Mouse (Mus musculus) hindbrain, embryonic 11.5 days (tissue): ENCODE measurements around the gene Map6. TPM values are rescaled to one million over a fixed set of nuclear protein-coding genes. Genes with fewer than 3 reads are reported as not detected.

ENCODE experiments used
- ATAC-seq: fragments of 200-750 bp; cut with Nextera tagmentation; 2 replicates; pipeline ENCODE4 v1.8.0; 2017; ENCODE audit warnings: mild to moderate bottlenecking, moderate TSS enrichment, moderate library complexity; ENCODE audit not compliant: low FRiP score
- DNase-seq: peaks from one replicate; pipeline ENCODE4 v3.0.0-alpha.2; 2015; ENCODE audit warnings: low spot score
- H3K27ac ChIP-seq: fragments of 300-500 bp; sonication (generic); 2 replicates; pipeline ENCODE4 v1.5.1; 2014; ENCODE audit warnings: mild to moderate bottlenecking, low read depth, low read length
- H3K27me3 ChIP-seq: fragments of 300-500 bp; sonication (generic); 2 replicates; pipeline ENCODE4 v1.6.1; 2014; ENCODE audit warnings: mild to moderate bottlenecking, low read length, moderate library complexity, mixed read lengths; ENCODE audit not compliant: control insufficient read depth, insufficient read depth
- H3K36me3 ChIP-seq: fragments of 300-500 bp; sonication (generic); 2 replicates; pipeline ENCODE4 v1.6.1; 2014; ENCODE audit warnings: mild to moderate bottlenecking, low read length, moderate library complexity, mixed read lengths; ENCODE audit not compliant: control insufficient read depth, insufficient read depth
- H3K4me1 ChIP-seq: fragments of 300-500 bp; sonication (generic); replicated peaks from 2 replicates; pipeline ENCODE4 v1.6.1; 2014; ENCODE audit warnings: low read length, mixed read lengths; ENCODE audit not compliant: control insufficient read depth, insufficient read depth
- H3K4me2 ChIP-seq: fragments of 300-500 bp; sonication (generic); replicated peaks from 2 replicates; pipeline ENCODE4 v1.6.1; 2014; ENCODE audit warnings: mild to moderate bottlenecking, low read depth, low read length
- H3K4me3 ChIP-seq: fragments of 300-500 bp; sonication (generic); 2 replicates; pipeline ENCODE4 v1.5.1; 2014; ENCODE audit warnings: low read depth, low read length
- H3K9ac ChIP-seq: fragments of 300-500 bp; sonication (generic); 2 replicates; pipeline ENCODE4 v1.6.1; 2014; ENCODE audit warnings: low read depth, low read length
- H3K9me3 ChIP-seq: fragments of 300-500 bp; sonication (generic); 2 replicates; pipeline ENCODE4 v1.6.1; 2016; ENCODE audit warnings: low read length; ENCODE audit not compliant: control insufficient read depth
- WGBS: fragments of 180-500 bp; shearing (Covaris S2); extraction: QIAGEN DNeasy Blood & Tissue Kit; methylation state at CpG from one replicate; pipeline ENCODE4 v1.1.7; 2014; 5-methylcytosine and 5-hydroxymethylcytosine counted together
- polyA plus RNA-seq: library from polyadenylated mRNA; unstranded; fragments of >200 nt; fragmentation: Nextera tagmentation; extraction: Ambion mirVana; gene quantifications from 2 replicates; pipeline ENCODE4 v1.2.1, GENCODE M21; 2014

The Map6 gene
- polyA plus RNA-seq, 1 experiment from 2014 or later, result 49.6 TPM

DNA sequence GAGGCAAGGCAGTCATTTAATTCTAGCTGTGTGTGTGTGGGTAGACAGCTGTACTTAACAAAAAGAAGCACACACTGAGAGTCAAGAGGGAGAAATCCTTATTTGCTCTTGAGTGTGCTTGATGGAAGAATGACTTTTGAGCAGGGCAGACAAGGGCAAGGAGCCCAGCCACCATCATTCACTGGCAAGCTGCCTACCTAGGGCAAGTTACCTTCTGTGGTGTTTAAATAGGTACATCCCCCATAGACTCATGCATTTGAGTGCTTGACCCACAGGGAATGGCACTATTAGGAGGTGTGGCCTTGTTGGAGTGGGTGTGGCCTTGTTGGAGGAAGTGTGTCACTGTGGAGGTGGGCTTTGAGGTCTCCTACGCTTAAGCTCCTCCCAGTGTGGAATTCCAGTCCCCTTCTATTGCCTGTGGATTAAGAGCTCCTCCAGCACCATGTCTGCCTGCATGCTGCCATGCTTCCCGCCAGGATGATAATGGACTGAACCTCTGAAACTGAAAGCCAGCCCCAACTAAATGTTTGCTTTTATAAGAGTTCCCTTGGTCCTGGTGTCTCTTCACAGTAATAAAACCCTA lies 27.0 kb downstream of the Map6 start:
- Histone ChIP-seq H3K36me3 (no peaks in the 10 kb centered on the region), H3K9ac (no peak overlapping the region), H3K4me3 (no peak overlapping the region), H3K9me3 (no peaks in the 10 kb centered on the region), H3K4me1 (peaks cover 3% of the 10 kb centered on the region; the same call in 1 of the 2 replicates), H3K27ac (no peak overlapping the region), H3K4me2 (no peak overlapping the region), H3K27me3 (no peaks in the 10 kb centered on the region)
- DNase-seq (no peak), ATAC-seq (no peak)
- WGBS, result 90% methylated on average over 2 of the region's 2 CpGs

DNA sequence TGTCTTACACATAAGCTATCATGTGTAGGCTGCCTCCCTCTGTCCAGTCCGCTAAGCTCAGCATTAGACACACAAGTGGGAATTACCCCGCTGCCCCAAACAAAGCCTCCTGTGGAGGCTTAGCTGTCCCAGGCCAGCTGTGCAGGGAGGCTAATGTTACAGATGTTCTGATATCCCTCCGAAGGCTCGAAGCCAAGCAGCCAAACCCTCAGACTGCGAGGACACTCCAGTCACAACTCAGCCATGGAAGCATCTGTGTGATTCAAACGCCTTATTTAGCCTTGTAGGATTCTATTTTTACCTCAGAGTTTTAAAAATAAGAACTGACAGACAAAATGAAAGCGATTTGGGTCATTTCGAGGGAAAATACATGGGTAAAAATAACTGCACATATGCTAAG lies 27.9 kb downstream of the Map6 start:
- no peaks in the 10 kb centered on the region for H3K36me3 ChIP-seq
- peaks cover under 1% of the 10 kb centered on the region; the same call in 1 of the 2 replicates for H3K4me1 ChIP-seq
- no peak overlapping the region for H3K4me2 ChIP-seq
- no peak for ATAC-seq
- H3K4me3 ChIP-seq, result no peak overlapping the region
- WGBS, result 78% methylated on average over 8 of the region's 8 CpGs
- no peak for DNase-seq
- no peak overlapping the region for H3K9ac ChIP-seq
- H3K27me3 ChIP-seq, result no peaks in the 10 kb centered on the region
- no peaks in the 10 kb centered on the region for H3K9me3 ChIP-seq
- H3K27ac ChIP-seq, result no peak overlapping the region

DNA sequence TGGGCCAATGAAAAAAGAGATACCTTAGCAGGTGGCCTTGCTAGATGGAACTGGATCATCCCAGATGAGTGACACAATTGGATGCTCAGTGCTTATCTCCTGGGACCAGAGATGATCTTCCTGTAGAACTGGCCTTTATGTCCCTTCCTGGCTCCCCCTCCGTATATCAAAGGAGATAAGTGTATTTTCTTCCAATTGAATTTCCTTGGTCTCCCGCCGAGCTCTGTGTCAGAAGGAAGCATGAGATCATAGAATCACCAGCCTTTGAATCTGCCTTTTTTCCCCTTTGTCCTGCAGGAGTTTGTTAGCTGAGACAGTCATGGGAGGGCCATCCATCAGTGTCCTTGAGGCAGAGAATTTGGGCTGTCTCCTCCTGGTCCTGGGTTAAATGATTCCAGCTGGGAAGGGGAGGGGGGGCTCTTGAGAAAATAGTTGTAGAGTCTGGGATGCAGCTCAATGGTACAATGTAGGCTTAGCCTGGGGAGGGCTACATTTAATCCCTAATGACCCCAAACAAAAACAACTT lies 33.5 kb downstream of the Map6 start:
- Histone ChIP-seq H3K27me3 (no peaks in the 10 kb centered on the region), H3K4me3 (no peak overlapping the region), H3K9ac (no peak overlapping the region), H3K27ac (peak overlapping the region; percentile 60; the same call in 1 of the 2 replicates), H3K4me2 (no peak overlapping the region), H3K36me3 (no peaks in the 10 kb centered on the region), H3K4me1 (peaks cover 6% of the 10 kb centered on the region), H3K9me3 (no peaks in the 10 kb centered on the region)
- peak; percentile 44 for DNase-seq
- WGBS, result 12% methylated on average over 3 of the region's 3 CpGs
- ATAC-seq, result peak; percentile 27; the same call in 1 of the 2 replicates

DNA sequence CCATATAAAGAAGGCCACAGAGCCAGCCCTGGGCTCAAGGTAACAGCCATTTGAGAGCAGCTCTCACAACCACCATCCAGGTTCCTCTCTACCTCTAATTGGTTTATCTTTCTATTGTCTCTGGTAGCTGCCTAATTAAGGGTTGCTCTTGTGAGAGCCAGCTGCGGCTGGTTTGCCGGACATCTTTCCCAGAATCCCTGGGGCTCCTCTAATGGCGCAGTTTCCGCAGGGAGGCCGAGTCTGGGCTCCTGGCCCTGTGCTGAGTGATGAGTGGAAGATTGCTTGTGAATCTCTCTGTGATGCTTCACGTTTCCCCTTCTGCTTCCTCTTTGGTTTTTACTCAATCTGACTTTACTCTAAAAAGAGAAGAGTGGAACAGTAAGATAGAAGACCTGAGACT lies 36.8 kb downstream of the Map6 start:
- peak; percentile 51 for ATAC-seq
- Histone ChIP-seq H3K36me3 (no peaks in the 10 kb centered on the region), H3K9me3 (no peaks in the 10 kb centered on the region), H3K9ac (no peak overlapping the region), H3K4me3 (no peak overlapping the region), H3K27ac (peak overlapping the region; percentile 43), H3K4me2 (no peak overlapping the region), H3K27me3 (no peaks in the 10 kb centered on the region), H3K4me1 (peaks cover 15% of the 10 kb centered on the region)
- DNase-seq, result peak; percentile 43
- WGBS, result 38% methylated on average over 6 of the region's 6 CpGs

DNA sequence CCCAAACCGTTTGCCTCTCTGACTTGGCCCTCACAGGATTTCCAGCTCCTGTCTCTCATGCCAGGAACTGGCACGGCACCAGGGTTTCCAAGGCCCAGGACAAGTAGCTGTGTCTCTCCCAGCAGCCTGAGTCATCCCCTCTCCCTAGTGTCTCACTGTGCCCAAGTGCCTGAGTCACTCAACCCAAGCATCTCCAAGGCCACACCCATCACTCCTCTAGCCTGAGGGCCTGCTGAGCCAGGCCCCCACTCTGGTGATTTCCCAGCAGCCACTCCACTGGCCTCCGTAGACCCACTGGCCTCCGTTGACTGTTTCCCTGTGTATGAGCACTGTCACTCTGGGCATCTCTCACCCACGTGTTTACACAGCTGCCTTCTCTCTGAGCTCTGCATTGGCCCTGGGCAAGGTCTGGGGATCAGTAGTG lies 37.7 kb downstream of the Map6 start:
- Histone ChIP-seq H3K27ac (peak overlapping the region; percentile 54), H3K36me3 (no peaks in the 10 kb centered on the region), H3K9ac (no peak overlapping the region), H3K4me3 (no peak overlapping the region), H3K27me3 (no peaks in the 10 kb centered on the region), H3K4me1 (peaks cover 15% of the 10 kb centered on the region), H3K4me2 (no peak overlapping the region), H3K9me3 (no peaks in the 10 kb centered on the region)
- ATAC-seq (peak; percentile 19; the same call in 1 of the 2 replicates), DNase-seq (no peak)
- WGBS, result 41% methylated on average over 5 of the region's 5 CpGs

DNA sequence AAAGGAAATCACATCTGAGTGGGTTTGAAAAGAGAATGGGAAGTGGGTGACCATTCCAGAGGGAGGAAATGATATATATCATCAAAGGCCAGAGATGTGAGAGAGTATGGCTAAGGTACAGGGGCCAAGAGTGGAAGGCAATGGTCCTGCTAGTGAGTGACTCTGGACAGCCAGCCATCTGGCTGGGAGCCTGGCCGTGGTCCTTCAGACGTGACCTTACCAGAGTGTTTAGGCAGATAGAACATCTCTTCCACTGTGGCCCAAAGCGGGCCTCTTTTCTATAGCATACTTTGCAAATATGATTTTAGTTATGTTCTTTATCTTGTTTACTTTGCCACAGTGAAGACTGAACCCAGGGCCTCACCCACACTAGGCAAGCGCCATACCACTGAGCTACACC lies 38.4 kb downstream of the Map6 start:
- no peaks in the 10 kb centered on the region for H3K27me3 ChIP-seq
- no peak overlapping the region for H3K4me2 ChIP-seq
- no peak overlapping the region for H3K4me3 ChIP-seq
- peaks cover 10% of the 10 kb centered on the region for H3K4me1 ChIP-seq
- no peak for DNase-seq
- no peak for ATAC-seq
- peak overlapping the region; percentile 54; the same call in 1 of the 2 replicates for H3K27ac ChIP-seq
- 83% methylated on average over 4 of the region's 4 CpGs for WGBS
- no peaks in the 10 kb centered on the region for H3K36me3 ChIP-seq
- H3K9me3 ChIP-seq, result no peaks in the 10 kb centered on the region
- no peak overlapping the region for H3K9ac ChIP-seq

DNA sequence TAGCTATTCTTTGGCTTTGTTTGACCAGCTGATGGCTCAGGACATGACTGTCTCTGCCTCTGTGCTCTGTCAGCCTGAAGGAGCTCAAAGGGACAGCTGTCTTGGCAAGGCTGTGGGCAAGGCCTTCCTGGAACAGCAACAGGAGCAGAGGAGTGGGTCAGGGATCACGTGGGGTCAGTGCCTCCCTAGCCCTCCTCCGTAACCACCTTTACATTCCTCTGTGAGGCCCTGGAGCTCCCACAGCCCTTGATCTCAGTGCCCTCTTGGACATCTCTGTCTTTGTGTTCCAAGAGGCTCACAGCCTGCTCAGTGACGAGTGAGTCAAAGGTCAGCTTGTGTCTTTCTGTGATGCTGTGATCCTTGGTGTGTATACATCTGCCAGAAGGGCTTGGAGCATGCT lies 39.4 kb downstream of the Map6 start:
- H3K27ac ChIP-seq, result peak overlapping the region; percentile 49
- DNase-seq, result no peak
- no peaks in the 10 kb centered on the region for H3K27me3 ChIP-seq
- no peaks in the 10 kb centered on the region for H3K9me3 ChIP-seq
- H3K4me1 ChIP-seq, result peaks cover 11% of the 10 kb centered on the region
- no peak for ATAC-seq
- H3K36me3 ChIP-seq, result no peaks in the 10 kb centered on the region
- no peak overlapping the region for H3K4me2 ChIP-seq
- H3K4me3 ChIP-seq, result no peak overlapping the region
- 9% methylated on average over 3 of the region's 3 CpGs for WGBS
- H3K9ac ChIP-seq, result no peak overlapping the region

DNA sequence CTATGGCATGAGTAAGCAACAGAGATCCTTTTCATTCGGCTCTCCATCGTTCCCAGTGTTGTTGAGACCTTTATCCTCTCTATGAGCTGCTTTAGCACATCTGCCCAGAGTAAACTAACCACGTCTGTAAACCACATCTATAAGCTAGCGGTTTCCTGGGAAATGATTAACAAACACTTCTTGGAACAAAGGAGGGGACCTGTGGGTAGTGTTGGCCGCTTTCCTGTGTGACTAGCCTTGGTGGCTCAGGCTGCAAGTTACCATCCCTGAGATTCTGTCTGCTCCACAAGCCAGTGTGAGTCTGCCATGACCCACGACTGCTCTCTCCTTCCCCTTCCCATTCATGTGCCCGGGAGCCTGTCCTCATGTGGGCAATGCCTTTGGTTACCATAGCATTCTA lies 44.2 kb downstream of the Map6 start:
- Histone ChIP-seq H3K27me3 (no peaks in the 10 kb centered on the region), H3K4me3 (no peak overlapping the region), H3K4me1 (peaks cover 19% of the 10 kb centered on the region), H3K27ac (peak overlapping the region; percentile 88), H3K4me2 (no peak overlapping the region), H3K9ac (no peak overlapping the region), H3K9me3 (no peaks in the 10 kb centered on the region), H3K36me3 (no peaks in the 10 kb centered on the region)
- ATAC-seq (no peak), DNase-seq (no peak)
- 56% methylated on average over 7 of the region's 7 CpGs for WGBS

DNA sequence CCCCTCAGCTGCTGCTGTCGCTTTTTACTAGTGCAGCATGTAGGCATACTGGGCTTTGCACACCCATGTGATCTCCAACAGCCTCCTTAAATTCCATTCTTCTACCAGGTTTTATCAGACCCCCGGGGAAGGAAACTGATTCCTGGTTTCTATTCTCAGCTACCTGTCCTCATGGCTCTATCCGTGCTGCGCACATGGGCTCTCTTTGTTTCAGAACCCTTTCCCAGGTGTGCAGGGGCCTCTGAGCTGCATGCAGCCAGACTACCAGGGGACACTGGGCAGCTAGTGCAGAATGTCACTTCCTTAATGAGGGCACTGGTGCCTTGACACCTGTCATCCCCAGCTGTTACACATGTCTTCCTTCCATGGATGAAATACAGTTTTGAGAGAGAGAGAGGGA lies 44.8 kb downstream of the Map6 start:
- Histone ChIP-seq H3K4me2 (peak overlapping the region; percentile 13; the same call in 1 of the 2 replicates), H3K36me3 (no peaks in the 10 kb centered on the region), H3K4me1 (peaks cover 15% of the 10 kb centered on the region), H3K4me3 (no peak overlapping the region), H3K9me3 (no peaks in the 10 kb centered on the region), H3K9ac (peak overlapping the region; percentile 47), H3K27me3 (no peaks in the 10 kb centered on the region), H3K27ac (peak overlapping the region; percentile 88)
- peak; percentile 40 for DNase-seq
- 67% methylated on average over 4 of the region's 4 CpGs for WGBS
- peak; percentile 58 for ATAC-seq
